Mouse (Mus musculus): Measurements from ENCODE around the gene Smpd1. TPM values are rescaled to one million over a fixed set of nuclear protein-coding genes. Genes with fewer than 3 reads are reported as not detected.

Gene Smpd1
- 0.33 TPM for polyA plus RNA-seq (2014; fragmentation: Illumina TruSeq; extraction: RNeasy Lipid Tissue Mini Kit (QIAGEN cat#74804); ENCODE audit: low replicate concordance)

GRCm38 (mm10) chr7:105554212-105554942, at the start of gene Smpd1:
TSS of gene Smpd1 (plus strand) at chr7:105554360.

DNA sequence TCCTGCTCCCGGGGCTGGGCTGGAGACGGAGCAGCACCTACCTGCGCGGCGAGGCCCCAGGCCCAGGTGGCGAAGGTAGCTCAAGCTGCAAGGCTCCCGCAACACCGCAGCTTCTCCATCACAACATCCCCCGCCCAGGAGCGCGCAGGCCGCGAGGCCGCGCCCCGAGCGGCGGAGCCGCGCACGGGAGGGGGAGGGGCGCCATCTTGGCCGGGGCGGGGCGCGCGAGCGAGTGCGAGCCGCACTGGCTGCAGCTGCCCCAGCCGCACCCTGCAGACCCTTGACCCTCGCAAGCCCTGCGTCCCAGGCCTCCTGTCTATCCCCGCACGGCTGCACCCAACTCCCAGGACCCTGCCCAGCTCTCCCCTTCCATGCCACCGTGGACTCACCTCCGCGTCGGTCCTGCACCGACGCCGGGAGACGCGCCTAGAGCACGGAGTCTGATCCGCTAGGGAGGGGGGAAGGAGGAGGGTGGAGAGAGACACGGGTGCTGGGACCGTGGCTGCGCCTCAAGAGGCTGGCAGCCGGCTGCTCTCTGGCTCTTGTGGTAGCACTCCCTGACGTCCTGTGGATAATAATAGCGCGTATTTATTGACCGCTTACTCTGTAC, 27.0 kb downstream of the Smpd1 start, which contains the start of gene Apbb1:
TSS of gene Apbb1 (minus strand) at position 560 of the 610 bp plus-strand sequence.

Other genes starting within 250 kb of the Smpd1 start
- gene Olfr689, start 243.2 kb upstream of the Smpd1 start, polyA plus RNA-seq (2014; fragmentation: Illumina TruSeq; extraction: RNeasy Lipid Tissue Mini Kit (QIAGEN cat#74804); ENCODE audit: low replicate concordance): not detected
- gene Olfr690, start 220.3 kb upstream of the Smpd1 start, polyA plus RNA-seq (2014; fragmentation: Illumina TruSeq; extraction: RNeasy Lipid Tissue Mini Kit (QIAGEN cat#74804); ENCODE audit: low replicate concordance): not detected
- not detected for gene Olfr691, start 212.1 kb upstream of the Smpd1 start, polyA plus RNA-seq (2014; fragmentation: Illumina TruSeq; extraction: RNeasy Lipid Tissue Mini Kit (QIAGEN cat#74804); ENCODE audit: low replicate concordance)
- not detected for gene Olfr692, start 186.1 kb upstream of the Smpd1 start, polyA plus RNA-seq (2014; fragmentation: Illumina TruSeq; extraction: RNeasy Lipid Tissue Mini Kit (QIAGEN cat#74804); ENCODE audit: low replicate concordance)
- not detected for gene Gm5901, start 179.3 kb upstream of the Smpd1 start, polyA plus RNA-seq (2014; fragmentation: Illumina TruSeq; extraction: RNeasy Lipid Tissue Mini Kit (QIAGEN cat#74804); ENCODE audit: low replicate concordance)
- 44.8 TPM for gene Fam160a2, start 154.3 kb upstream of the Smpd1 start, polyA plus RNA-seq (2014; fragmentation: Illumina TruSeq; extraction: RNeasy Lipid Tissue Mini Kit (QIAGEN cat#74804); ENCODE audit: low replicate concordance)
- gene Cnga4, start 149.8 kb upstream of the Smpd1 start, polyA plus RNA-seq (2014; fragmentation: Illumina TruSeq; extraction: RNeasy Lipid Tissue Mini Kit (QIAGEN cat#74804); ENCODE audit: low replicate concordance): not detected
- gene Cckbr, start 128.6 kb upstream of the Smpd1 start, polyA plus RNA-seq (2014; fragmentation: Illumina TruSeq; extraction: RNeasy Lipid Tissue Mini Kit (QIAGEN cat#74804); ENCODE audit: low replicate concordance): not detected
- 1.9 TPM for gene Cavin3, start 72.1 kb upstream of the Smpd1 start, polyA plus RNA-seq (2014; fragmentation: Illumina TruSeq; extraction: RNeasy Lipid Tissue Mini Kit (QIAGEN cat#74804); ENCODE audit: low replicate concordance)
- not detected for gene Apbb1, start 27.3 kb downstream of the Smpd1 start, polyA plus RNA-seq (2014; fragmentation: Illumina TruSeq; extraction: RNeasy Lipid Tissue Mini Kit (QIAGEN cat#74804); ENCODE audit: low replicate concordance)
- not detected for gene Hpx, start 45.8 kb downstream of the Smpd1 start, polyA plus RNA-seq (2014; fragmentation: Illumina TruSeq; extraction: RNeasy Lipid Tissue Mini Kit (QIAGEN cat#74804); ENCODE audit: low replicate concordance)
- gene Trim3, start 79.2 kb downstream of the Smpd1 start, polyA plus RNA-seq (2014; fragmentation: Illumina TruSeq; extraction: RNeasy Lipid Tissue Mini Kit (QIAGEN cat#74804); ENCODE audit: low replicate concordance): 3.6 TPM
- gene Timm10b, start 85.7 kb downstream of the Smpd1 start, polyA plus RNA-seq (2014; fragmentation: Illumina TruSeq; extraction: RNeasy Lipid Tissue Mini Kit (QIAGEN cat#74804); ENCODE audit: low replicate concordance): 33.0 TPM
- gene Arfip2, start 86.1 kb downstream of the Smpd1 start, polyA plus RNA-seq (2014; fragmentation: Illumina TruSeq; extraction: RNeasy Lipid Tissue Mini Kit (QIAGEN cat#74804); ENCODE audit: low replicate concordance): 6.9 TPM
- 1.5 TPM for gene Gm45799, start 86.2 kb downstream of the Smpd1 start, polyA plus RNA-seq (2014; fragmentation: Illumina TruSeq; extraction: RNeasy Lipid Tissue Mini Kit (QIAGEN cat#74804); ENCODE audit: low replicate concordance)
- 1.3 TPM for gene Dnhd1, start 96.5 kb downstream of the Smpd1 start, polyA plus RNA-seq (2014; fragmentation: Illumina TruSeq; extraction: RNeasy Lipid Tissue Mini Kit (QIAGEN cat#74804); ENCODE audit: low replicate concordance)
- 21.5 TPM for gene Ilk, start 182.2 kb downstream of the Smpd1 start, polyA plus RNA-seq (2014; fragmentation: Illumina TruSeq; extraction: RNeasy Lipid Tissue Mini Kit (QIAGEN cat#74804); ENCODE audit: low replicate concordance)
- 14.9 TPM for gene Rrp8, start 183.0 kb downstream of the Smpd1 start, polyA plus RNA-seq (2014; fragmentation: Illumina TruSeq; extraction: RNeasy Lipid Tissue Mini Kit (QIAGEN cat#74804); ENCODE audit: low replicate concordance)
- 7.3 TPM for gene Taf10, start 190.0 kb downstream of the Smpd1 start, polyA plus RNA-seq (2014; fragmentation: Illumina TruSeq; extraction: RNeasy Lipid Tissue Mini Kit (QIAGEN cat#74804); ENCODE audit: low replicate concordance)
- gene Tpp1, start 197.9 kb downstream of the Smpd1 start, polyA plus RNA-seq (2014; fragmentation: Illumina TruSeq; extraction: RNeasy Lipid Tissue Mini Kit (QIAGEN cat#74804); ENCODE audit: low replicate concordance): 45.4 TPM
- gene Dchs1, start 233.3 kb downstream of the Smpd1 start, polyA plus RNA-seq (2014; fragmentation: Illumina TruSeq; extraction: RNeasy Lipid Tissue Mini Kit (QIAGEN cat#74804); ENCODE audit: low replicate concordance): not detected

Data from small intestine, adult 10 weeks (tissue).